In genomic region chr7:35184833-35185724, GRCm38 (mm10) we compare ENCODE assay signal across 9 mouse cellular contexts. TPM values are rescaled to one million over a fixed set of nuclear protein-coding genes. Genes with fewer than 3 reads are reported as not detected.
DNase-seq lines count a peak whose midpoint lies in the region; ATAC-seq and TF ChIP-seq lines count a peak whose summit lies in the region.
"Had no signal": no experiment of that assay in that cellular context is flagged by ENCODE, and none has a peak within 500 bp of the region (broad histone marks: within the 10 kb centered on the region; RNA-seq: fewer than 3 reads in every experiment).

No protein-coding gene starts in this region.

- peaks cover 47% of the 10 kb centered on the region for H3K27me3 ChIP-seq in heart, embryonic 14.5 days (ENCODE audit: control insufficient read depth, insufficient read depth, low read length)
- H3K27me3 ChIP-seq in kidney, postnatal 0 days (ENCODE audit: insufficient read depth, low read length): peaks cover 32% of the 10 kb centered on the region

- H3K4me1 ChIP-seq in heart, embryonic 14.5 days (ENCODE audit: control insufficient read depth in 2 of 2, insufficient read depth in 2 of 2, low read length in 2 of 2): peaks cover 0 to 16% of the 10 kb centered on the region in 2 experiments; a peak in 3 of 4 replicates
- H3K4me1 ChIP-seq in kidney, postnatal 0 days (replicated peaks; ENCODE audit: insufficient read depth, low read length): peaks cover 10% of the 10 kb centered on the region

- H3K9me3 ChIP-seq in heart, embryonic 14.5 days (ENCODE audit: control insufficient read depth, low read length): peaks cover 9% of the 10 kb centered on the region
- H3K9me3 ChIP-seq in kidney, postnatal 0 days (replicated peaks; ENCODE audit: low read length): no peaks in the 10 kb centered on the region

- H3K4me3 ChIP-seq in heart, embryonic 14.5 days (ENCODE audit: control insufficient read depth in 1 of 2, insufficient read depth in 1 of 2, low read depth in 1 of 2, low read length in 2 of 2): peak overlapping the region; percentile 30 to 44
- peak overlapping the region; percentile 24 for H3K4me3 ChIP-seq in kidney, postnatal 0 days (replicated peaks; ENCODE audit: low read depth, low read length)
- H3K4me3 ChIP-seq: myocyte had no signal

- intact Hi-C loops in left cerebral cortex, postnatal 36 days (cut with DNase I): no loop called here

- TF ChIP-seq CTCF in kidney, postnatal 0 days (IDR thresholded peaks at IDR 0.05; ENCODE audit: low read depth): peak; percentile 61

- DNase-seq in ovary, postnatal 14 days (ENCODE audit: low spot score): peak; percentile 31
- no peak for DNase-seq in ovary, postnatal 10 days (ENCODE audit: low spot score)
- peak; percentile 23 to 30 for DNase-seq in cerebellum, postnatal 36 days
- peak; percentile 17 for DNase-seq in kidney, postnatal 0 days (ENCODE audit: low spot score)
- peak; percentile 42 for DNase-seq in lung, postnatal 36 days
- DNase-seq in spleen, postnatal 14 days (ENCODE audit: low spot score in 2 of 2): no peak
- DNase-seq in left cerebral cortex, postnatal 36 days (ENCODE audit: low spot score in 2 of 2): no peak

- 2% methylated on average over 54 of the region's 54 CpGs for WGBS in heart, embryonic 14.5 days
- WGBS in kidney, postnatal 0 days: 3% methylated on average over 54 of the region's 54 CpGs

- peak overlapping the region; percentile 50 for H3K9ac ChIP-seq in heart, embryonic 14.5 days (ENCODE audit: low read length)
- H3K9ac ChIP-seq in kidney, postnatal 0 days (ENCODE audit: low read depth, low read length): peak overlapping the region; percentile 37; the same call in 1 of the 2 replicates

- ATAC-seq in heart, embryonic 14.5 days (ENCODE audit: insufficient number of reproducible peaks, insufficient read depth, low FRiP score, low read depth): no peak
- ATAC-seq in kidney, postnatal 0 days (replicated peaks; ENCODE audit: low FRiP score, low read depth): peak; percentile 41; the same call in 1 of the 2 replicates

- no peaks in the 10 kb centered on the region for H3K36me3 ChIP-seq in heart, embryonic 14.5 days (ENCODE audit: control insufficient read depth, insufficient read depth, low read length)
- H3K36me3 ChIP-seq in kidney, postnatal 0 days (ENCODE audit: insufficient read depth, low read length): no peaks in the 10 kb centered on the region

- H3K27ac ChIP-seq in heart, embryonic 14.5 days (replicated peaks in 1 of 2; ENCODE audit: control insufficient read depth in 1 of 2, insufficient read depth in 1 of 2, low read depth in 2 of 2, low read length in 2 of 2): no peak overlapping the region
- no peak overlapping the region for H3K27ac ChIP-seq in kidney, postnatal 0 days

- H3K4me2 ChIP-seq in heart, embryonic 14.5 days (ENCODE audit: low read length): peak overlapping the region; percentile 74
- peak overlapping the region; percentile 65 for H3K4me2 ChIP-seq in kidney, postnatal 0 days (ENCODE audit: low read length)

RNA-seq across cellular contexts. Expression of gene Slc7a10, which starts 1.1 kb away (rescaled TPM):
- 0.62 and 1.8 TPM in 2 replicates for polyA plus RNA-seq in heart, embryonic 14.5 days (2014; fragmentation: Nextera tagmentation; extraction: Ambion mirVana)
- 0.26 and 0.28 TPM in 2 replicates for polyA plus RNA-seq in kidney, postnatal 0 days (2015; fragmentation: Nextera tagmentation; extraction: Ambion mirVana)
- 10 to 100 TPM; 41.1 to 42.7 TPM for total RNA-seq in left cerebral cortex, postnatal 36 days (2021)
- polyA plus RNA-seq: myocyte had no signal

RNA-seq across cellular contexts. Expression of gene Lrp3, which starts 30.2 kb away (rescaled TPM):
- 1.2 and 1.3 TPM in 2 replicates for polyA plus RNA-seq in heart, embryonic 14.5 days (2014; fragmentation: Nextera tagmentation; extraction: Ambion mirVana)
- polyA plus RNA-seq in kidney, postnatal 0 days (2015; fragmentation: Nextera tagmentation; extraction: Ambion mirVana): 3.7 and 4.1 TPM in 2 replicates
- total RNA-seq in left cerebral cortex, postnatal 36 days (2021): 10 to 100 TPM; 81.8 to 89.0 TPM
- polyA plus RNA-seq: myocyte had no signal

Comparison
In these comparisons a context has a peak if more than half of its experiments do, and no peak if none do; other contexts are left out.
1. DNase-seq: peak in ovary, postnatal 14 days (single experiment), cerebellum, postnatal 36 days (2 of 2), kidney, postnatal 0 days (single experiment) and lung, postnatal 36 days (single experiment); none in ovary, postnatal 10 days (single experiment), spleen, postnatal 14 days (0 of 2) and left cerebral cortex, postnatal 36 days (0 of 2).